Mouse (Mus musculus) urinary bladder, postnatal 25 days (tissue): ENCODE measurements around the gene Dok4.
A peak's percentile ranks its signal among the peaks of the same experiment; 100 is the strongest.
"Not testable (repeated sequence)": the region's sequence is repeated elsewhere in the genome, so short reads cannot be mapped to it uniquely, and the experiment has no call there.

Experiments
- DNase-seq: peaks from one replicate; pipeline ENCODE4 v3.0.0; 2022; ENCODE audit warnings: low spot score

The Dok4 gene

GRCm38 (mm10) chr8:94880742-94881141, 4.6 kb upstream of the Dok4 start:
- no peak for DNase-seq

- DNase-seq = no peak
Measured at GRCm38 (mm10) chr8:94876820-94877219, 690 bp upstream of the Dok4 start.

DNA sequence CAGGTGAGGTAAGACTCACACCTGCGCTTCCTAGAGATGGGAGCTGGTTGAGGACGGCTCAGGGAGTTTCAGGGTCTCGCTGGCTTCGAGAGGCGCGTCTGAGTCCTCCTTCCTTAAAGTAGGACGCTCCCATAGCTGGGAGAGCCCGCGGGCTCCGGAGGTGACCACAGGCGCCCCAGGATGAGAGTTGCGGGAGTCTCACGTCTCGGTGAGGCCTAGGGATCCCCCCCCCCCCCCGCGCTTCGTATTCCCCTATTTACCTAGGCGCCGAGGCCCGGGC, 319 bp downstream of the Dok4 start:
- DNase-seq = no peak

GRCm38 (mm10) chr8:94875096-94875870, 847 bp downstream of the Dok4 start:
- no peak for DNase-seq

DNA sequence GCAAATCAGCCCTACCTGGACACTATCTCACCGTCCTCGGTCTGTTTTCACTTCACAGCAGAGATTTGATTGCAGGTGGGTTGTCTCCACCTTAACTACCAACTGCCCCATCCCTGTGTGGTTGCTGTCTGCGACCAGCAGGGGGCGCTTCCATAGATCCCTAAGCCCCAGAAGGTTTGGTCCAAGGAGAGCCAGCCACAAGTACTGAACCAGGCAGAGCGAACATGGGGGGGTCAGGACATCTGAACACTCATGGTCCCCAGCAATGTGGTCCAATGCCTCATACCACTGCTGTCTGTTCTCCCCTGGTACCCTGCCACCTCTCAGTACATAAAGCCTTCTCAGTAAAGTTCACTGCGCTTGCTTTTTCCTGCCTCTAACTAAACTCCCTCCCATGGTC, 1.8 kb downstream of the Dok4 start:
- peak; percentile 74 for DNase-seq

- no peak for DNase-seq
Measured at GRCm38 (mm10) chr8:94872576-94872975, 3.6 kb downstream of the Dok4 start.

DNA sequence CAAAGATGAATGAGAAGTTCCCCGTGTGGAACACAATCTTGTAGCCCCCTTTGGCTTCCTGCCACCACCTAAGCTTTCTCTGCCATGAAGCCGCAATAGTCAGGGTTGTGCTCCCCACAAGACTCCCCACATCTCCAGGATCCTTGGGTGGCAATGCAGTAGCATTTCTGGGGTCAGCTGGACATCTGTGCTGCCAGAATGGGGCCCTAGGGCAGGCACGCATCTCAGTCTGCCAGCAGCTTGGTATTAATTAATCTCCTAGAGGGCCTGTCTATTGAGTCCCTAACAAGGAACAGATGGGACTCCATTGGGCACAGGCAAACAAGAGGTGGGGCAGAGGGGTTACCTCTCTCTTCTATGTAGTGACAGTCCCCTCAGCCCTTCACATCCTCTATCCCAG, 4.0 kb downstream of the Dok4 start:
- no peak for DNase-seq

- DNase-seq = peak; percentile 43
Measured at GRCm38 (mm10) chr8:94871108-94871894, 4.8 kb downstream of the Dok4 start.

DNA sequence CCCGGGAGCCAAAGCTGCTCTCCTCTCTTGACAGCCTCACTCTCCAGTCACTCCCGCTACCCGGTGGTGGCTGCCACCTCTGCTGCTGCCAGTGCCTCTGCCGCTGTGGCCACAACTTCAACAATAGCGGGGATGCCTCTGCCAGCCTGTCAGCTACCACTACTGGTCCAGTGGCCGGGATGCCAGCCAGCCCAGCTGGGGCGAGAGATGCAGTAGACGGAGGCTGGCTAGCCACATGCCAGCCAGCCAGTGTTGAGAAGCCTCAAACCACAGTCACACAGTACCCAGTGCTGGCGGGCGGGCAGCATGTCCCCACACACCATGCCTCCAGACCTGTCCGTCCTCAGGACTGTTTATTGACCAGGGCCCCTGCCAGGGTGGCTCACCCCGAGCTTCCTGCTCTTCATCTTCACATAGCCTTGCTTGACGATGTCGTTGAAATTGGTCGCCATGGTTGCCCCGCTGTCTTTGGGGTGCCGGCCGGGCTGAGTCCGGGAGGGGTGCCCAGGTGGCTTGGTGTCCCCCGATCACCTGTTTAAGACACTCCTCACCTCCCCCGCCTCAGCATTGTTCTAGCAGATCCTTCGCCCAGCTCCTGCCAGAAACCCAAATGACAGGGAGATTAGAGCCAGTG, 5.5 kb downstream of the Dok4 start:
- no peak for DNase-seq

GRCm38 (mm10) chr8:94870003-94870402, 6.1 kb downstream of the Dok4 start:
- no peak for DNase-seq

- DNase-seq = no peak
Measured at GRCm38 (mm10) chr8:94869146-94869545, 7.0 kb downstream of the Dok4 start.

DNA sequence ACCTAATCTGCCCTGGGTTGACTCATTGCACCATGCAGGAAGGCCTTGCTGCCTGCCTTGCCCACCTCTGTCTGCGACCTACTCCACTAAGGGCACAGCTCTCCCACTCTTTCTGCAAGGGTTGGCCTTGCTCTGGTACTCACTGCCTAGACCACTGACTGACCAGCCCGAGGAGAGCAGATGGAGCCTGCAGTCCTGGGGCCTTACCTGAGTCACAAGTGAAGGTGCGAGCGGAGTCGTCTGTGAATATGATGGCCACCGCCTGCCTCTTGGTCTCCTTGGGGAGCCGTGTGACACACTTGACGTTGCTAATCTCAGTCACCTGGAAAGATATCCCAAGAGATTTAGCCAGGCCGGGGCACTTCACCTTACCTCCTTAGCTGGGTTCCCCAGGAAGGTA, 9.2 kb downstream of the Dok4 start:
- no peak for DNase-seq

- no peak for DNase-seq
Measured at GRCm38 (mm10) chr8:94865292-94865691, 10.8 kb downstream of the Dok4 start.

GRCm38 (mm10) chr8:94863897-94864673, 12.0 kb downstream of the Dok4 start:
- no peak for DNase-seq

DNA sequence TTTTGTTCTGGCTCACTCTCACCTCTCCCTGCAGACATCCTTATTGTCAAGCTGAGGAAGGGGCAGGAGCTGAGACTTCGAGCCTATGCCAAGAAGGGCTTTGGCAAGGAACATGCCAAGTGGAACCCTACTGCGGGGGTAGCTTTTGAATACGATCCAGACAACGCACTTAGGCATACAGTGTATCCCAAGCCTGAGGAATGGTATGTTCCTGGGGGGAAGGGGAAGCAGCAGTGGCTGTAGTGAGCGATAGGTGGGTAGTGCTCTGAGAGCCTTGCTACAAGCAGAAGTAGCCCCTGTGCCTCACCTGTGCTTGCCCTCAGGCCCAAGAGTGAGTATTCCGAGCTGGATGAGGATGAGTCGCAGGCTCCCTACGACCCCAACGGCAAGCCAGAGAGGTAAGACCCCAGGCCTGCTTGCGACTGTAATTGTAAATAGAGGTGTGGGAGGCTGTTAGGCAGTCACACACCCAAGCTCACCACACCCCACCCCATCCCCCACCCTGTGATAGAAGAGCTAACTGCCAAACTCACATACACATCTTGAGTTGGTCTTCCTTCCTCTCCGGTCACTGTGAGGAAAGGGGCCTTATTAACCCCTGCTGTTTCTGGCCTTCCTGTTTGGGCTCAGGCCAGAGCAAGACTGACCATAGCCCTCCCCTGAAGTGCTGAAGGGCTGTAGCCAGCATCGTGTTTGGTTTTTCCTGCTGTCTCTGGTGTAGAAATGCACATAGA, 13.5 kb downstream of the Dok4 start:
- DNase-seq = no peak

- peak; percentile 64 for DNase-seq
Measured at GRCm38 (mm10) chr8:94861352-94861910, 14.7 kb downstream of the Dok4 start.

DNA sequence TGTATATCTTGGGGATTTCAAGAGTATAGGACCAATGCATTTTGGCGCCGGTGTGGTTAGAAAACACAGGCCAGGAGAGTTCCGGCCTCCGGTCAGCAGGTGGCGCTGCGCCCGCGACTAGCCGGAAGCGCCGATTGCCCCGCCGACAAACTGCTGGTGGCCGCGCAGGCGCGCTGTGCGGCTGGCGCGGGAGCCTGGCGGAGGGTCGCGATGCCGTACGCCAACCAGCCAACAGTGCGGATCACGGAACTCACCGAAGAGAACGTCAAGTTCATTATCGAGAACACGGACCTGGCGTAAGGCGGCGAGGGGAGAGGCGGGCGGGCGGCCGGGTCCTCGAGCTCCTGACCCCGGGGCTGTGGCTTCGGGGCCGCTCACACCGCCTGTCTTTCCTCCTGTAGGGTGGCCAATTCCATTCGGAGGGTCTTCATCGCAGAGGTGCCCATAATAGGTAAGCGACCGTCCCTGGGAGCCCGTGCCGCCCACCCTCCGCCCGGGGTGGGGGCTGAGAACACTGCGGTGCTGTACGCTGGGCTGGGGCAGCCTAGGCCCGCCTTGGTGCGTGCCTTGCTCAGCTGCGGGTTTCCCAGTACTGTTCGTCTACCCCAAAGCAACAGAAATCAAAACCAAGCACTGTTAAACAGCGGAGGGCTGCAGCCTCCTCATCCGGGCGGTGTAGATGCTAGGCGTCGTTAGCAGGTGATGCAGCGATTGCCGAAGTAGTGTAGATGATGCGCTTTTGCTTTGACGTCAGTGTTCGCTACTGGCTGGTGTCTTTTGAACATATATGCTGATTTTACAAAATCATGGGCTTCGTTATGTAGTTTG, 18.6 kb downstream of the Dok4 start, which contains the start of gene Polr2c:
TSS of gene Polr2c (plus strand) at position 105 of the 828 bp plus-strand sequence.
- peak; percentile 95 for DNase-seq

- DNase-seq = no peak
Measured at GRCm38 (mm10) chr8:94857011-94857345, 19.2 kb downstream of the Dok4 start.

- not testable (repeated sequence) for DNase-seq
Measured at GRCm38 (mm10) chr8:94854761-94855160, 21.4 kb downstream of the Dok4 start.

DNA sequence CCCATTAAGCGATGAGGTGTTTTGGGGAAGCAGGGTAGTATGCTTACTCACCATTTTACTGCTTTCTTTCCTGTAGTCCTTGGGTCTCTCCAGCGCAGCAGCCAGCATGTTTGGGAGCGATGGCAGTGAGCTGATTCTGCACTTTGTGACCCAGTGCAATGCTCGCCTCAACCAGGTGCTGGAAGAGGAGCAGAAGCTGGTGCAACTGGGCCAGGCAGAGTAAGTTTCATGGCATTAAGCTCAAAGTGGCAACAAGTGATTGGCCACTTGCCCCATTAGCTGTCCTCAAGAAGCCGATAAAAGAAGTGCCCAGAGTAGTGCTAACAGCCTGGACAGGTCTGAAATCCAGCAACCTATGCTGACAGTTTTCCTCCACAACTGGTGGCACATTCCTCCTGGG, 26.1 kb downstream of the Dok4 start:
- DNase-seq = no peak

DNA sequence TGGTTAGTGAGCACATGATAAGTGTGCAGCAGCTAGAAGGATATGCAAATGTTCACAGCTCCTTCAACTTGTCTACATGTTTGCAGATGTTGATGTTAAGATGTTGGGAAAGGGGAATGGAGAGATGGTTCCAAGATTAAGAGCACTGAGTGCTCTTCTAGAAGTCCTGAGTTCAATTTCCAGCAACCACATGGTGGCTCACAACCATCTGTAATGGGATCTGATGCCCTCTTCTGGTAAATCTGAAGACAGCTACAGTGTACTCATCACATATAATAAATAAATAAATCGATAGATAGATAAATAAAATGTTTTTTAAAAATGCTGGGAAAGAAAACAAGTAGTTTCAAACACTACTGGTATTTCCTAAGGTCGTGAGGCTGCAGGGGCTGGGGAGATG, 34.9 kb downstream of the Dok4 start:
- no peak for DNase-seq
